Mouse (Mus musculus) ovary, postnatal 10 days (tissue): ENCODE data around the gene Apobec2.
"Not testable (repeated sequence)": the region's sequence is repeated elsewhere in the genome, so short reads cannot be mapped to it uniquely, and the experiment has no call there.

Source experiments
- DNase-seq: peaks from one replicate; pipeline ENCODE4 v3.0.0; 2022; ENCODE audit warnings: low spot score

The Apobec2 gene

DNA sequence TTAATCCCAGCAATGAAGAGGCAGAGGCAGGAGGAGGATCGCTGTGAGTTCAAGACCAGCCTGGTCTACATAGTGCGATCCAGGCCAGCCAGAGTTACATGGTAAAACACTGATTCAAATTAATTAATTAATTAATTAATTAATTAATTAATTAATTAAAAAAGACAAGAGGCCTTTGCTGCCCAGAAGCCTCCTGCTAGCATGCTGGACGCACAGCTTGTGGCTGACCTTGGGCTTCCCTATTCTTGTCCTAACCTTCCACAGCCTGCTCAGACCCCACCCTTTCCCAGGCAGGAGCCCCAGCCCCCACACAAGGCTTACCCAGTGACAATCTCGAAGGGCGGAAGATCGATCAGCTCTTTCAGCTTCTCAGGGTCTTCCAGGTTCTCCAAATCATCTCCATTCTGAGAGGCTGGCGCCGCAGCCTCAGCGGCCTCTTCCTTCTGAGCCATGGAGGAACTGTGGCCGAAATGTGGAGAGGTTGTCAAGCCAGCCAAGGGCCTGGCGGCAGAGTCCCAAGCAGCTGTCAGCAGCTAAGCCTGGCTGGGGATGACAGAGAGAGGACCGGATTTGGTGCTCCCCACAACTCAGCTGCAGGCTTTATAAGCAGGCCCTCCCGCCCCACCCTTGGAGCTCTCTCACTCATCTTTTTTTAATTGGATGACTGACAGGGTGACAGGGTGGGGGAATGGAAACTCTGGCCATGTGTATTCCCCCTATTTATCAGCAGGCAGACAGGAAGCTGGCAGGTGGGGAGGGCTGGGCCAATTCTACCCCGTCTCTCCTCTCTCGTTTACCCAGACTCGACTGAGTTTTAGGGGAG lies at the start of gene Apobec2:
Apobec2 (minus strand) TSS at position 773 of the 823 bp plus-strand sequence.
- no peak for DNase-seq

DNA sequence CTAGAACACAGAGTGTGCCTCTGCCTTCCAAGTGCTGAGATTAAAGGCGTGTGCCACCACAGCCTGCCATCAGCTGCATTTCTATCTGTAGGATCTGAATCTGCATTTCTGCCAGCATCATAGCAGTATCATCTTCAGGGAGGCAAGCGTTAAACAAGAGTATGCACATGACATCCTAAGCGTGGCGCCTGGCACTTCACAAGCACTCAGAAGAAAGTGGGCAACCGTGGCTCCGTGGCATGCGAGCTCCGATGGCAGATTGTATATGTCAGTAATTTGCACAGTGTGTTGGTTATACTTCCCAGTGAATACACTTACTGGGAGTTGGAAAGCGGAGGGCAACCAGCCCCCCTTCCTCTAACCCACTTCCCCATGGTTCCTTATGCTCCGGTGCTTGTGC lies 47.2 kb upstream of the Apobec2 start:
- DNase-seq, result no peak

DNA sequence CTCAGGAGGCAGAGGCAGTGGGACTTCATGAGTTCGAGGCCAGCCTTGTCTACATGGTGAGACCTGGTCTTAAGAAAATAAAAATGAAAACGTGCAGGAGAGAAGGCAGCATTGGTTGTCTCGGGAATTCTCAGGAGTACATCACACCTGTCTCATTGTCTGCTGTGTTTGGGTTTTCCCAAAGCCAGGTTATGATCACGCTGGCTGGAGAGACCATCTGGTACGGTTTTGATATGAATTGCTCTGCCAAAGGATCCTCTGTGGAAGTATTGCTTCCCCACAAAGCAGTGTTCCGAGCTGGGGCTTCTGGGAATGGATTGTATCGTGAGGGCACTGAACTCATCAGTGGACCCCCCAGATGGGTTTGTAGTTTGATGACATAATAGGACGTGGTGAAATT lies 42.7 kb upstream of the Apobec2 start:
- no peak for DNase-seq

DNA sequence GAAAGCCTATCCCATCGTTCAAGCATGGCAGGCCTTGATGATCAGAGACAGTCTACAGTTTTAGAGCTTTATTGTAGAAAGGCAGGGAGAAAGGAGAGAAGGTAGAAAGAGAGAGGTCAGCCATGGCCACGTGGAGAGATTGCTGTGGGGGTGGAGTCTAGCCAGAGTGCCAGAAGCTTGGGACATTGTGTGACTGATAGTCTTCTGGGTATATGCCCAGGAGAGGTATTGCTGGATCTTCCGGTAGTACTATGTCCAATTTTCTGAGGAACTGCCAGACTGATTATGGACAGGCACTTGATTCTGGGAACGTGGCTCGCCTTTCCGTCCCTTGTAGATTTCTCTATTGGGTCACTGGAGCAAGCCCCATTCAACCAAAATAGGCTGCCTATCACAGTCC lies 41.6 kb upstream of the Apobec2 start:
- DNase-seq, result not testable (repeated sequence)

DNA sequence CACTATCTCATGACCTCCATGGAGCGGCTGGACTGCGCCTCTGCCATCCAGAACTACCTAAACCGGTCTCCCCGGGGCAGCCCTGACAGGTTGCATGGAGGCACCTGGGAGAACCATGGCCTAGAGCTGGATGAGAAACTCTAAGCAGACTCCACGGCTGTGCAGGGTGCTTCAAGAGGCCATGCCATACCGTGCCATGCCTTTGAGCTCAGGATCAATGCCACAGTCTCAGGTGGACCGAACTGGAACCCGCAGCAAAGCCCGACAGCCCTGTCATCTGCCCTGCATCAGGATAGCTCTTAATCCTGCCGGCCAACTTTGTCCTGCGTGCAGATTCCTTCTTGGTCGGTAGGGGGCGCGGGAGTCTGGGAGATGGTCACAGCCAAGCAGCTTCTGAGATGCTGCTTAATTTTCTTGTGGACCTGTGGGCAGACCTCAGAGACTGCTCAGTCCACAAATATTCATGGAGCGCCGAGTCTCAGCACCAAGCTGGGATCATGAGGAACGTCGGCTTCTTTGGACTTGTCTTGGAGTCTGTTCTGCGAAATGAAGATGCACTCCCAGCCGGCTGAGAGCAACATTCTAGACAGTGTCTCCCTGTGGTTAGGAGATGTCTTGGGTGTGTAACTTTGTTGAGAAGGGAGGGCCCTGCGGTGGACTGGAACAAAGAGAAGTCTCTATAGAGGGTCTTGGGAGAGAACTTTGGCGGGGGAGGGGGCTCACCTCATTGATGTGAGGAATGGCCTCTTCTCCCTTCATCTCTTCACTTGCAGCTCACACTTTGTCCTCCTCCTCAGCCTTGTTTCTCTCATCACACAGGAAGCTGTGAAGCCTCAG lies 34.9 kb upstream of the Apobec2 start:
- peak; percentile 74 for DNase-seq

DNA sequence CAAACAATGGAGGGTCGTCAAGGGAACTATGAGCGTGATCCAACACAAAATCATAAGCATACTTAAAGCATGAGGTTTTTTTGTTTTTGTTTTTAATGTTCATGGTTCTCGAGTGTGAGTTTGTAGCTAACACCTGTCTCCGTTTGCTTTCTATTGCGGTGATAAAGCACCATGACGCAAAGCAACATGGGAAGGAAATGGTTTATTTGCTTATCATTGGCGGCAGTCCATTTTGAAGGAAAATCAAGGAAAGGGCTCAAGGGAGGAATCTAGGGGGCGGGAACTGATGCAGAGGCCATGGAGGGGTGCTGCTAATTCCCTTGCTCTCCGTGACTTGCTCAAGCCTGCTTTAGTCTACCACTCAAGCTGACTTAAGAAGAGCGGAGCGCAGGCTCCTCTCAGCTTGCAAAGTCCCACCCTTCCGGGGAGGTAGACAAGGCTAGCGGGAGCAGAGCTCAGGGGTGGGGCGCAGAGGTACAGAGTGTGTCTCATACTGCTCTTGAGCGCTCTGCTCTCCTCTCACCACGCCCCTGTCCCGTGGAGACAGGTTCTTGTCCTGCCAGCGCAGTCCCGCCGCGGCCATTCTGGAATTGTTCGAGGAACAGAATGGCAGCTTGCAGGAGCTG lies 34.2 kb upstream of the Apobec2 start:
- DNase-seq, result no peak

DNA sequence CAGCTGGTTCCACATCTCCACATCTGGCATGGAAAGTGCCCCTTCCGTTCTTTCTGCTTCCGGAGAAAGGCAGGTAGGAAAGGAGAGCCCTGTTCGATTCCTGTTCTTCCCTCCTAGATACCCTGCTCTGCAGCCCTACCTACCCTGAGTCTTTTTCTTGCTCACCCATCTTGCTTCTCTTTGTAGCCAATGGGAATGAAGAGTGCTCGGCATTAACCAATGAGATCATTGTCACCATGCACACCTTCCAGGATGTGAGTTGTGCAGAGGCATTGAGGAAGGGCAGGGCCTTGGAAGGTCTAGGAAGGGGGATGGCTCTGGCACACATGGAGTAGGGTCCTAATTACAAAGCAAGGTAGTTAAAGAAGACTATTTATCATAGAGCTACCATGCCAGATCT lies 30.7 kb upstream of the Apobec2 start:
- DNase-seq, result no peak

DNA sequence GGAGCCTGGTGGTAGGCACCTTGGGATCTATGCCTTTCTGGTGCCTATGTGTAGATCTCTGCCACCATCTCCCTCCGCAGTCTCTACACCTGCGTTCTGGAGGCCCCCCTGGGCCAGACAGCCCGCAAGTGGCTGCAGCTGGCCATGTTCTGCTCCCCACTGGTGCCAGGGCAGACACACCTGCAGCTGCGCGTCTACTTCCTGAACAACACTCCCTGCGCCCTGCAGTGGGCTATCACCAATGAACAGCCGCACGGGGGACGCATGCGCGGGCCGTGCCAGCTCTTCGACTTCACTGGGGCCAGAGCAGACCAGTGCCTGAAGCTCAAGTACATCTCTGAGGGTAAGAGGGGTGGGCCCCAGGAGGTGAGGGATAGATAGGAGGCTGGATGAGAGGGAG lies 29.4 kb upstream of the Apobec2 start:
- no peak for DNase-seq

DNA sequence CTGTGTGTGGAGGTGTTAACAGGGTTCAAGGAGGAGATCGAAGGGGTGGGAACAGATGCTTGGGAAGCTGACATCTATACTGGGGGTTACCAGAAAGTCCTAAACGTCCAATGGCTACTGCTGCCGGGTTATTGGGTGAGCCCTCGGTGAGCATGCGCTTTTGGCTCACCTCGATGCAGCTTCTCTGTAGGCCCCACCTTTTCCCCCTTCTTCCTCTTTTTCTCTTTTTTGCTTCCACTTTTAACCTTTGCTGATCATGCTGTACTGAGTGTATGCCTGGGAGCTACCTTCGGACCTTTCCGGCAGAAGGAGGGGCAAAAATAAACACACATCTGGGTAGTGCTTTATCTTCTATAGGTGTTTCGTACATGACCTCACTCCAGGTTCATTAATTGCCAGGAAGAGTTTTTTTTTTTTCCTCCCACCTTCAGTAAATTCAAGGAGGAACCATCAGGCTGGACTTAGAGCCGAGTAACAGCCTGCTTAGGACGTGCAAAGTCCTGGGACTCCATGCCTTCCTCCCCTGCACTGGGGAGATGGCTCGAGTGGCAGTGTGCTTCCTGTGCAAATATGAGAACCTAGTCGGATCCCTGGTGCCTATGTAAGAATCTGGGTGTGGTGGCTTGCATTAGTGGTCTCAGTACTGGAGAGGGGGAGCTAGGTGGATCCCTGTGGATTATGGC lies 25.4 kb upstream of the Apobec2 start:
- no peak for DNase-seq

DNA sequence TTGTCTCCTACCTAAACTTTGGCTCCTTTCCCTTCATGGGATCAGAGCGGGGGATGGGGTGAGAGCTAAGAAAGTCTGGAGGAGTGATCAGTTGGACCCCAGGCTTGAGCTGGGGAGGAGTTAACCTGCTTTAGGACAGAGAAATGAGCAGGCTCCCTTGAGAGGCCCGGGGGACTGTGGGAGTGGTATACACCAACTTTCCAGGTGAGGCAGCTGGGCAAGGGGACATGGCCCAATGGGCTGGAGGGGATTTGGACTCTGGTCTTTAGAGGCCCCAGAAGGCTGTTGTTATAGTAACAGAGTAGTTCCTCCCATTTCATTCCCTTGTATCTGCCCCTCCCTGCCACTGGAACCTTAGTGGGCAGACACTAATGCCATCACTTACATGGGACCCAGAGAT lies 23.2 kb upstream of the Apobec2 start:
- no peak for DNase-seq

DNA sequence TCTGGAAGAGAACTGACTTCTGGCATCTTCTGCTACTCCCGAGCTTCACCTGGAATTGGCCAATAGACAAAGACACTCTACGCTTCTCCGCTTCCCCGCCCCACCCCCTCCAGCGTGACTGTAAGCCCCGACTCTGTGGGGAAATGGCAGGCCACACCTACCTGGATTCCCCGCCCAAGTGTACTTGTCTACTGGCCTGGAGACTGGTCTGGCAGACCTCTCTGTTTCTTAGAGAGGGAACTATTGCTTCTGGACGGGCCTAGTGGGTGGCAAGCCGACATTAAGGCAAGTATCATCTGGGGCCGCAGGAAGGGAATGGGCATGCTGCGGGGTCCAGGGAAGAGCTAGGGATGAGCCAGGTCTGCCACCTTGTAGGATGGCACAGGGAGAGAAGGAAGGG lies 22.0 kb upstream of the Apobec2 start, which contains the start of gene Unc5cl:
Unc5cl (plus strand) TSS at position 214 of the 400 bp plus-strand sequence.
- DNase-seq, result no peak

DNA sequence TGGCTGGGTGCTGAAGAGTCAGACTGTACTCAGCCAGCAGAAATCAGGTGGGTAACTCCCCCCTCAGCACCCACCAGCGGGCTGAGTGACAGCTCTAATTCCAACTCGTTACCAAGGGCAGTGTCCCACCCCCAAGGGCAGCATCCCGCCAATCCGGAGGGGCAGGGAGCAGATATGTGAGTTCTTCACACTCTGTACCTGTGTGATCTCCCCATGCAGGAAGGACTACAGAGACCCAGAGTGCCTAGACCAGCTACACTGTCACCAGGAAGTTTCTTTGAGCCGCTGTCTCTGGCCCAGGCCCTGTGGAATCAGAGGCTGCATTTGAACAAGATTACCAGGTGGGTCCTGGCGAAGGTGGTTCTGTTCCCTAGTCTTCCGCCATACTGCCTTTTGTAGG lies 21.5 kb upstream of the Apobec2 start:
- DNase-seq, result no peak

DNA sequence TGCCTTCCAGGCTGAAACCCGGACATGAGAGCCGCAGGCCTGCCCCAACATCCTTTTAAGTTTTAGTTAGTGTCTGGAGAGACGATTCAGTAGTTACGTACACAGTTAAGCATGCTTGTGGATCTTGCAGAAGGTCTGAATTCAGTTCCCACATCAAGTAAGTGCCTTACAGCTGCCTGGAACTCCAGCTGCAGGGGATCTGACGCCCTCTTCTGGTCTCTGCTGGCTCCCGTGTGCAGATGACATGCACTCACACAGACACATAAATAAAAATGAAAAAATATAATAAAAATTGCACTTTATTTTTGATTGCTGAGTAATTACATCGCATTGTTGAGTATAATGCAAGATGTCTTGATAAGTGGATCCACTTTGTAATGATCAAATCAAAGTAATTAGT lies 20.8 kb upstream of the Apobec2 start:
- DNase-seq, result no peak

DNA sequence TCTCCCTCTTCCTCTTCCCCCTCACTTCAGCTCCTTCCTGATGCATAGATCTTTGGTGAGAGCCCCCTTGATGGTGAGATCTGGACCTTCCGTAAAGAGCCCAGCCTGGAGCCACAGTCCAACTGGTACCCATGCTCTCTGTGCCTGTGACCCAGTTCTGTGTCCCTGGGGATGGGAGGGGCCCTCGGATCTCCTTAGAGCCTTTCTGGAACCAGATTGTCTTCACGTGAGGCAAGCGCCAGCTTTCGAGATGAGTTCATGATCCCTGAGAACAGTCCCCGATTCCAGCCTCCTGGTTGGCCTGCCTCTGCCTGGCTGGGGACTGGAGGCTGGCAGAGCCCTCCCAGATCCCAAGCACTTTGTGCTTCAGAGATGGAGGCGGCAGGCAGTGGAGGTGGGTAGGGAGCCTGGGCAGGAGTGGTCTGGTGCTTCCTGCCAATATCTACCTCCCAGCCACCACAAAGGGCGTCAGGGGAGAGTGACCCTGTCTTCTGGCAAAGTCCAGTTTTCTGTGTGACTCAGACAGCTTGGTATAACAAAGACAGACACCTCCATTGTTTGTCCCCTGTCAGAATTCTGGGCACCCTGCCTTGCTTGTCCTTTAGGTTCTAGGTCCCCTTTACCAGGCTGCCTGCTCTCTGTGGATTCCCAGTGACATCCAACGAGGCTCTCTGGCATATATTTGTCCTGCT lies 19.2 kb upstream of the Apobec2 start:
- no peak for DNase-seq

DNA sequence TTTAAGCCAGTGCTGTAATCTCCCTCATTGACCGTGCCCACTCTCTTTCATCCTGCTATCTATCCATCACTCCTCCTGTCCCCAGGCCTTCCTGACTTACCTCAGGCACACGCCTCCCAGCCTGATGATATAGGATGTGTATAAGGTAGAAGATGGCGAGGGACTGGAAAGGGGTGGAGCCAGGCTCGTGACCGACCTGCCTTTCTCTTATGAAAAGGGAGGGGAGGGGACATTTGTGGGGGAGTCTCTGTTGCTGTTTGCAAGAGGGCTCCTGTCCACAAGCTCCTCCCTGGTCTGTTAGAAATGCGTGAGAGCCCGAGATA lies 18.6 kb upstream of the Apobec2 start, which contains the start of gene Tspo2:
Tspo2 (minus strand) TSS at position 170 of the 323 bp plus-strand sequence.
- no peak for DNase-seq

DNA sequence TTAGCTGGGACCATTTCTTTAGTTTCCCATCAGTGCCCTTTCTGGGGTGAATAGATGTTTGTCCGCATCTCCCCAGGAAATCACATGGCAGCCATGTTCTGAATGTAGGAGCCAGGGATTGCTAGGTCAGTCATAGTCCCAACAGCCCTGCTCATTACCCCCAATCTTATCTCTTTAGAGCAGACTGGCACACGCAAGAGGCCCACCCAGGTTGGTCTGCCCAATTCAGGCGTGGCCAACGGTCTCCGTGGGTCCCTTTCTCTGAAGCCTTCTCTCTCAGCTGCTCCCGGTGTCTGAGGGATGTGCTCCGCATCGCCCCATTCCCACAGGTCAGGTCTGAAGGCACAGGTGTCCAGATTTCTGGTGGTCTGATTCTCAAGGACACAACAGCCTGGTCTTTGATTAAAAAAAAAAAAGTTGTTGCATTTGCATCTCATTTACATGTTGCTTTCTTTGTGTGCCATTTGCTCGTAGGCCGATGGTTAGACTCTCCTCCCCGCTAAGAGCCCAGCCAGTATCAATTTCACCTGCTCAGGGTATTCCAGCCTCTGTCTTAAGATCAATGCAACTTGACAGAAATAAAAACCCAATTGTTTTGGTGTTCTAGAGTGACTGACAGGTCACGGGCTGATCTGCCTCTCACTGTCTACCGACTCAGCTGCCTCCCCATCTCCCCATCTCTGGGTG lies 18.1 kb upstream of the Apobec2 start:
- DNase-seq, result no peak

DNA sequence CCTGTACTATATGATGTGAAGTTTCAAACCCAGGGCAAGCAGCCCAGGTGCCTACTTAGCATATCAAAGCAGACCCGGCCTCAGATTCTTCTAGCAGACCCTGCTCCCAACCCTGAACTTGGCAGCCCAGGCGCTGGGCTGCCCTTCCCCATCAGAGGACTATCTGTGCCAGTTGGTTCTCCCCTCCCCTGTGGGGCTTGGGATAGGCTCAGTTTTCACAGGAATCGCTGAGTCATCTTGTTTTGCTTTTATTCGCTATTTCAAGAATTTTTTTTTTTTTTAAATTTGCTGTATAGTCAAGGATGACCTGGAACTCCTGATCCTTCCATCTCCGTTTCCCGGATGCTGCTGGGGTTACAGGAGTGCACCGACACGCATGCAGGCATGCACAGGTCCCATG lies 14.9 kb upstream of the Apobec2 start:
- no peak for DNase-seq

DNA sequence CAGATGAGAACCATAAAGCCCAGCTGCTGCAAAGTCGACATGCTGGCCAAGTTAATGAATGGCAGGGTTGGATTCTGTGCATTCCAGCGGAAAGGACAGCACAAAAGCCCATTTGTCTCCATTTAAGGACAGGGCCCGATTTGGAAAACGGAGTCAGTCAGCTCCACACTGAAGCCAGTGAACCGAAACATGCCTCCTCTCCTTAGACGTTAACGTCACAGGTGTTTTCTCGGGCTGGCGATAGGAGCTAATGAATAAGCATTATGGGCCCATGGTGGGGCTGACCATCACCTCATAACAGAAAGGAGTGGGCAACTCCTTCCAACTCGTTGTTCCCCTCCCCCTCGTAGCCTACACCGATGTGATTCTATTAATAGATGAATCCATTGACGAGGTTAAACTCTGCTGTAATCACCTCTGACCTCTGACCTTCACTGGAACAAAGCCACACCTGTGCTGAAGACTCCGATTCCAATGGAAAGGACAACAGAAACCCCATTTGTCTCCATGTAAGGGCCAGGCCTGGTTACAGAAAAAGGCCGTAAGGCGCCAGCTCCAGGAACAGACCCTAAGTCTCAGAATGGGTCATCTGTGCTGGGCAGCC lies 10.9 kb upstream of the Apobec2 start:
- DNase-seq, result no peak

DNA sequence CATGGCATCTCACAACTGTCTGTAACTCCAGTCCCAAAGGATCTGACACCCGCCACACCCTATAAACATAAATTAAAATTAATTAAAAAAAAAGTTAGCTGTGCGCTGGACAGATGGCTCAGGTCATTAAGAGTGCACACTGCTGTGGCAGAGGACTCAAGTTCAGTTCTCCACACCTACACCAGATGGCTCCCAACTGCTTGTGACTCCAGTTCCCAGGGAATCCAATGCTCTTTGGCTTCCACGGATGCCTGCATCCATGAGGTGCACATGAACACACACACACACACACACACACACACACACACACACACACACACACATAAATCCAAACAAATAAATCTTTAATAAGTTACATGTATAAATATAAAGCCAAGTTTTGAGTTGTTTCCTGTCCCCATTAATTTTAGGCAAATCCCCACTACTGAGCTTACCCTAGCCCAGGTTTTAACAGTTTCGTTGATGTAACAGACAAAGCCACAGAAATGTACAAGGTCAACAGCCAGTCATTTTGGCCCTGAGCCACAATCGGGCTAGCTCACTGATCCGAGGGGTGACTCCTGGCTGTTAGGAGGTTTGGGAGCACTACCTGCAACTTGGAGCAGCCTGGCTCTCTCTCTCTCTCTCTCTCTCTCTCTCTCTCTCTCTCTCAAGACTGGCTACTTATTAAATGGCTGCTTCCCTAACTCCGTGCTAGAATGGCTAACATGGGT lies 10.2 kb upstream of the Apobec2 start:
- DNase-seq, result no peak

DNA sequence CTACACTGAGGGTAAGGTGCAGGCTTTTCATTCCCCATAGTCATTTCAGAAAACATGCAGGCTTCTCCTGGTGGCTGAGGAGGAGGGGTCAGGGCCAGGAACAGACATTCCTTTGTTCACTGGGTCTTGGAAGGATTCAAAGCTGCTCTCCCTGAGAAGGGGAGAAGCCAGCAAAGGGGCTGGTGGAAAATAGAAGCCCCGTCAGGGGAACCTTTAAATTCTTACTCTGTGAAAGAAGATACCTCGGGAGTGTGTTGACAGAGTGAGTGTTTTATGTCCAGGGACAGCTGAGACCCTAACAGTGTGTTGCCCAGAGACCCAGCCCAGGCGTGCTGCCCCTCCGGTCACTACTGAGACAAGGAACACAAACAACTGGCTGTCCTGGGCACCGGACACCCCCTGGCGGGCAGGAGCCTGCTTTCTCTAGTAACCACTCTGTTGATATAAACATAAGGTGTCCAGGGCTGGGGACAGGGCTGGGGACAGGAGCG lies 4.7 kb upstream of the Apobec2 start:
- no peak for DNase-seq
